Mouse (Mus musculus) right cerebral cortex, postnatal 36 days (tissue): ENCODE measurements around the gene Cntn4.

Source experiments
- DNase-seq, 2 experiments: peaks; one replicate each; pipeline ENCODE4 v3.0.0; 2022; ENCODE audit warnings: low spot score in 2 of 2, mixed read lengths in 1 of 2

Gene Cntn4

GRCm38 (mm10) chr6:106463857-106464256 lies 786.4 kb downstream of the Cntn4 start:
- DNase-seq, result no peak

- DNase-seq, result no peak
Measured at GRCm38 (mm10) chr6:106465766-106466165, 788.3 kb downstream of the Cntn4 start.

- DNase-seq, result no peak
Measured at GRCm38 (mm10) chr6:106466267-106467029, 789.0 kb downstream of the Cntn4 start.

- DNase-seq, result no peak
Measured at GRCm38 (mm10) chr6:106471840-106472608, 794.6 kb downstream of the Cntn4 start.

- DNase-seq, result peak; percentile 11 to 31
Measured at GRCm38 (mm10) chr6:106473871-106474270, 796.4 kb downstream of the Cntn4 start.

GRCm38 (mm10) chr6:106481533-106481932 lies 804.1 kb downstream of the Cntn4 start:
- no peak for DNase-seq

GRCm38 (mm10) chr6:106496303-106496702 lies 818.8 kb downstream of the Cntn4 start:
- peak in 1 of 2 experiments; percentile 10 for DNase-seq

- DNase-seq, result peak; percentile 45 to 61
Measured at GRCm38 (mm10) chr6:106499166-106499565, 821.7 kb downstream of the Cntn4 start.

- peak; percentile 39 to 63 for DNase-seq
Measured at GRCm38 (mm10) chr6:106503961-106504360, 826.5 kb downstream of the Cntn4 start.

GRCm38 (mm10) chr6:106520367-106520766 lies 842.9 kb downstream of the Cntn4 start:
- DNase-seq, result no peak

GRCm38 (mm10) chr6:106543500-106543899 lies 866.0 kb downstream of the Cntn4 start:
- DNase-seq, result no peak

- DNase-seq, result no peak
Measured at GRCm38 (mm10) chr6:106561649-106562048, 884.2 kb downstream of the Cntn4 start.

- no peak for DNase-seq
Measured at GRCm38 (mm10) chr6:106565316-106565715, 887.9 kb downstream of the Cntn4 start.

- no peak for DNase-seq
Measured at GRCm38 (mm10) chr6:106565769-106566459, 888.5 kb downstream of the Cntn4 start.

- DNase-seq, result no peak
Measured at GRCm38 (mm10) chr6:106566929-106567621, 889.6 kb downstream of the Cntn4 start.

GRCm38 (mm10) chr6:106580124-106580523 lies 902.7 kb downstream of the Cntn4 start:
- no peak for DNase-seq

GRCm38 (mm10) chr6:106593756-106594155 lies 916.3 kb downstream of the Cntn4 start:
- no peak for DNase-seq

- no peak for DNase-seq
Measured at GRCm38 (mm10) chr6:106617081-106617480, 939.6 kb downstream of the Cntn4 start.

- DNase-seq, result no peak
Measured at GRCm38 (mm10) chr6:106621188-106621749, 943.8 kb downstream of the Cntn4 start.

GRCm38 (mm10) chr6:106643026-106643425 lies 965.6 kb downstream of the Cntn4 start:
- DNase-seq, result no peak

- DNase-seq, result peak; percentile 48 to 54
Measured at GRCm38 (mm10) chr6:106645496-106646211, 968.2 kb downstream of the Cntn4 start.
